Mouse (Mus musculus): ENCODE data around the gene Klk11. TPM values are rescaled to one million over a fixed set of nuclear protein-coding genes. Genes with fewer than 3 reads are reported as not detected.

Klk11 gene
- polyA plus RNA-seq, 1 experiment, result not detected

DNA sequence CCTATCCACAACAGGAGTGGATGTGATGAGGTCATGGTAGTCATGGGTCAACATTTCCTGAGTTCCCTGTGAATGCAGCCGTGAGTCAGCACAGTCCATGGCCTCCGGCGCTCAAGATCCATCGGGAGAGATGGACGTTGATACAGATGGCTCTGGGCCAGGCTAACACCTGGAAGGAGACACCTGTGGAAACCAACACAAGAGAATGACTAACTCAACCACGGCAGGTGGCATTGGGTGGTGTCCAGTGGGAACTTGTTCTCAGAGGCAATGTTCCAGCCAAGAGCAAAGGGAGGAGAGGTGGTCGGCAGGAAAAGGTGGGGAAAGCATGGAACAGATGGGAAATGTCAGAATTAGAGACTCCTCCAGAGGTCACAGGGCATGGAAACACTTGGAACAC lies 47.2 kb downstream of the Klk11 start:
- no peaks in the 10 kb centered on the region for H3K4me1 ChIP-seq (ENCODE audit: control insufficient read depth, insufficient read depth, low read length)
- H3K36me3 ChIP-seq (ENCODE audit: control insufficient read depth, insufficient read depth, low read length), result no peaks in the 10 kb centered on the region
- no peak overlapping the region for H3K27ac ChIP-seq (ENCODE audit: control insufficient read depth, insufficient read depth, low read depth, low read length)
- TF ChIP-seq POLR2A (IDR thresholded peaks at IDR 0.05; ENCODE audit: control insufficient read depth, low read depth, low read length) (no peak), CTCF (IDR thresholded peaks at IDR 0.05; ENCODE audit: control insufficient read depth, insufficient read depth, insufficient replicate concordance, low read depth, low read length) (no peak)
- no peaks in the 10 kb centered on the region for H3K27me3 ChIP-seq (ENCODE audit: control insufficient read depth, insufficient read depth, low read length)
- H3K4me3 ChIP-seq (ENCODE audit: control insufficient read depth, low read depth, low read length), result no peak overlapping the region

DNA sequence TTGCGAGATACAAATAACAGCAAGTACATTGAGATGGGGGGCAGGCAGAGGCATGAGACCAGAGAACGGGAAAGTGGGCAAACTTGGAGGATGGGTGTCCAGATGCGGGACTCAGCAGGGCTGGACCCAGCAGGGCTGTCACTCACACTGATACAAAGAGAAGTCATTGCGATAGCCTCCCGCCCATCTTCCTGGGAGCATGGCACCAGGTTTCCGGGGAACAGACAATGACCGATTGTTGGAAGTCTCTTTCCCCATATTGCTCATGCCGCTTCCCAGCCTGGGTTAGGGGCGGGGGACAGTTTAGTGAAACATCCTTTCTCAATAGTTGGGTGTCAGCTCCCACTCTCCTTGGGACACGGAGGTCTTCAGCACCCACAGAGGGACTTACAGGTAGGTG lies 49.8 kb downstream of the Klk11 start, which contains the start of gene Klk6:
Gene Klk6 (plus strand): TSS at position 301 of the 400 bp plus-strand sequence.
- H3K27me3 ChIP-seq (ENCODE audit: control insufficient read depth, insufficient read depth, low read length), result no peaks in the 10 kb centered on the region
- TF ChIP-seq CTCF (IDR thresholded peaks at IDR 0.05; ENCODE audit: control insufficient read depth, insufficient read depth, insufficient replicate concordance, low read depth, low read length), result no peak
- no peak for TF ChIP-seq POLR2A (IDR thresholded peaks at IDR 0.05; ENCODE audit: control insufficient read depth, low read depth, low read length)

GRCm38 (mm10) chr7:43826056-43826455 lies 51.7 kb downstream of the Klk11 start:
- no peaks in the 10 kb centered on the region for H3K36me3 ChIP-seq (ENCODE audit: control insufficient read depth, insufficient read depth, low read length)
- H3K27me3 ChIP-seq (ENCODE audit: control insufficient read depth, insufficient read depth, low read length), result no peaks in the 10 kb centered on the region
- TF ChIP-seq CTCF (IDR thresholded peaks at IDR 0.05; ENCODE audit: control insufficient read depth, insufficient read depth, insufficient replicate concordance, low read depth, low read length) (no peak), POLR2A (IDR thresholded peaks at IDR 0.05; ENCODE audit: control insufficient read depth, low read depth, low read length) (no peak)
- no peak overlapping the region for H3K27ac ChIP-seq (ENCODE audit: control insufficient read depth, insufficient read depth, low read depth, low read length)
- no peaks in the 10 kb centered on the region for H3K4me1 ChIP-seq (ENCODE audit: control insufficient read depth, insufficient read depth, low read length)
- H3K4me3 ChIP-seq (ENCODE audit: control insufficient read depth, low read depth, low read length), result no peak overlapping the region

More for the DNA sequence above, 49.8 kb downstream of the Klk11 start, which contains the start of gene Klk6:
- Histone ChIP-seq H3K4me1 (ENCODE audit: control insufficient read depth, insufficient read depth, low read length) (no peaks in the 10 kb centered on the region), H3K36me3 (ENCODE audit: control insufficient read depth, insufficient read depth, low read length) (no peaks in the 10 kb centered on the region), H3K4me3 (ENCODE audit: control insufficient read depth, low read depth, low read length) (no peak within 1 kb of the TSS), H3K27ac (ENCODE audit: control insufficient read depth, insufficient read depth, low read depth, low read length) (no peak within 1 kb of the TSS)

GRCm38 (mm10) chr7:43827706-43828105 lies 53.3 kb downstream of the Klk11 start:
- H3K36me3 ChIP-seq (ENCODE audit: control insufficient read depth, insufficient read depth, low read length), result no peaks in the 10 kb centered on the region
- no peak overlapping the region for H3K4me3 ChIP-seq (ENCODE audit: control insufficient read depth, low read depth, low read length)
- TF ChIP-seq CTCF (IDR thresholded peaks at IDR 0.05; ENCODE audit: control insufficient read depth, insufficient read depth, insufficient replicate concordance, low read depth, low read length) (no peak), POLR2A (IDR thresholded peaks at IDR 0.05; ENCODE audit: control insufficient read depth, low read depth, low read length) (no peak)
- H3K27me3 ChIP-seq (ENCODE audit: control insufficient read depth, insufficient read depth, low read length), result no peaks in the 10 kb centered on the region
- no peak overlapping the region for H3K27ac ChIP-seq (ENCODE audit: control insufficient read depth, insufficient read depth, low read depth, low read length)
- H3K4me1 ChIP-seq (ENCODE audit: control insufficient read depth, insufficient read depth, low read length), result no peaks in the 10 kb centered on the region

Other genes with a start within 250 kb of the Klk11 start
- gene Cd33, start 230.2 kb upstream of the Klk11 start, polyA plus RNA-seq (2012; rRNA removed), result 7.5 and 8.1 TPM in 2 replicates
- gene Zfp658, start 212.3 kb upstream of the Klk11 start, polyA plus RNA-seq (2012; rRNA removed), result 0.19 and 0.23 TPM in 2 replicates
- 2.9 and 3.8 TPM in 2 replicates for gene Zfp719, start 195.0 kb upstream of the Klk11 start, polyA plus RNA-seq (2012; rRNA removed)
- gene Zfp819, start 167.4 kb upstream of the Klk11 start, polyA plus RNA-seq (2012; rRNA removed), result 9.2 and 10.6 TPM in 2 replicates
- 0.16 TPM in 1 of 2 replicates, not detected in the other for gene Ceacam18, start 139.9 kb upstream of the Klk11 start, polyA plus RNA-seq (2012; rRNA removed)
- gene Siglece, start 114.4 kb upstream of the Klk11 start, polyA plus RNA-seq (2012; rRNA removed), result 4.7 and 6.1 TPM in 2 replicates
- gene Ctu1, start 102.6 kb upstream of the Klk11 start, polyA plus RNA-seq (2012; rRNA removed), result 0.74 and 1.2 TPM in 2 replicates
- 0.23 and 0.40 TPM in 2 replicates for gene Klk14, start 84.2 kb upstream of the Klk11 start, polyA plus RNA-seq (2012; rRNA removed)
- gene Klk13, start 62.0 kb upstream of the Klk11 start, polyA plus RNA-seq (2012; rRNA removed), result not detected in 2 replicates
- not detected in 2 replicates for gene Klk12, start 5.7 kb upstream of the Klk11 start, polyA plus RNA-seq (2012; rRNA removed)
- not detected in 2 replicates for gene Klk10, start 6.4 kb downstream of the Klk11 start, polyA plus RNA-seq (2012; rRNA removed)
- not detected in 2 replicates for gene Klk9, start 17.3 kb downstream of the Klk11 start, polyA plus RNA-seq (2012; rRNA removed)
- 0.09 and 0.31 TPM in 2 replicates for gene Klk8, start 23.0 kb downstream of the Klk11 start, polyA plus RNA-seq (2012; rRNA removed)
- gene Klk7, start 36.7 kb downstream of the Klk11 start, polyA plus RNA-seq (2012; rRNA removed), result not detected in 2 replicates
- gene Klk6, start 49.9 kb downstream of the Klk11 start, polyA plus RNA-seq (2012; rRNA removed), result 0.10 TPM in 1 of 2 replicates, not detected in the other
- gene Klk5, start 67.4 kb downstream of the Klk11 start, polyA plus RNA-seq (2012; rRNA removed), result not detected in 2 replicates
- gene Klk4, start 106.6 kb downstream of the Klk11 start, polyA plus RNA-seq (2012; rRNA removed), result 0.08 TPM in 1 of 2 replicates, not detected in the other
- gene Klk15, start 159.1 kb downstream of the Klk11 start, polyA plus RNA-seq (2012; rRNA removed), result 0.91 and 1.4 TPM in 2 replicates
- gene Klk1b8, start 176.1 kb downstream of the Klk11 start, polyA plus RNA-seq (2012; rRNA removed), result 93.8 and 107 TPM in 2 replicates
- gene Klk1b1, start 192.1 kb downstream of the Klk11 start, polyA plus RNA-seq (2012; rRNA removed), result 1.1 and 2.1 TPM in 2 replicates
- gene Klk1b9, start 201.5 kb downstream of the Klk11 start, polyA plus RNA-seq (2012; rRNA removed), result 13.8 and 14.9 TPM in 2 replicates
- not detected in 2 replicates for gene Klk1b11, start 221.3 kb downstream of the Klk11 start, polyA plus RNA-seq (2012; rRNA removed)
- gene Klk1b26, start 237.6 kb downstream of the Klk11 start, polyA plus RNA-seq (2012; rRNA removed), result 13.7 and 14.6 TPM in 2 replicates